Mouse (Mus musculus): ENCODE measurements around the gene Capzb. TPM values are rescaled to one million over a fixed set of nuclear protein-coding genes. Genes with fewer than 3 reads are reported as not detected.

Capzb gene
- polyA plus RNA-seq, 1 experiment from 2014 or later = 324 TPM

GRCm38 (mm10) chr4:139218539-139218938 lies 25.8 kb downstream of the Capzb start:
- Histone ChIP-seq H3K27ac (no peak overlapping the region), H3K36me3 (0 out of 2 replicates have a peak, but pooled peaks cover 3% of the 10 kb centered on the region), H3K9me3 (no peaks in the 10 kb centered on the region), H3K27me3 (no peaks in the 10 kb centered on the region), H3K4me1 (replicated peaks) (peaks cover 19% of the 10 kb centered on the region; the same call in 1 of the 2 replicates), H3K9ac (replicated peaks) (no peak overlapping the region), H3K4me3 (replicated peaks) (no peak overlapping the region), H3K4me2 (replicated peaks) (no peak overlapping the region)
- 65% methylated on average over 3 of the region's 3 CpGs for WGBS
- ATAC-seq = no peak

- no peak overlapping the region for H3K4me2 ChIP-seq (replicated peaks)
- no peaks in the 10 kb centered on the region for H3K9me3 ChIP-seq
- WGBS = 72% methylated on average over 4 of the region's 4 CpGs
- H3K9ac ChIP-seq (replicated peaks) = no peak overlapping the region
- 0 out of 2 replicates have a peak, but pooled peaks cover 14% of the 10 kb centered on the region for H3K4me1 ChIP-seq (replicated peaks)
- ATAC-seq = no peak
- H3K36me3 ChIP-seq = no peaks in the 10 kb centered on the region
- H3K4me3 ChIP-seq (replicated peaks) = no peak overlapping the region
- no peak overlapping the region for H3K27ac ChIP-seq
- H3K27me3 ChIP-seq = no peaks in the 10 kb centered on the region
Measured at GRCm38 (mm10) chr4:139219656-139220055, 27.0 kb downstream of the Capzb start.

DNA sequence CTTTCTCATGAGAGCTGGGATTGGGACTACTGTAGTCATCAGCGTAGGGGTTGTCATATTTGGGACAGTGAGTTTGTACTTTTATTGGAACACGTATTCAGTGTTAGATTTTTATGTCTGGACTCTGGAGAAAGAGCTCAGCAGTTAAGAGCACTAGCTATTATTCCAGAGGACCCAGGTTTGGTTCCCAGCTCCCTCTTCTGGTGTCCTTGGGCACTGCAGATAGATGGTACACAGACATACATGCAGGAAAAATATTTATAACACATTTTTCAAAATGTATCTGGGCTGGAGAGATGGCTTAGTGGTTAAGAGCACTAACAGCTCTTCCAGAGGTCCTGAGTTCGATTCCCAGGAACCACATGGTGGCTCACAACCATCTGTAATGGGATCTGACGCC lies 28.3 kb downstream of the Capzb start:
- Histone ChIP-seq H3K27me3 (no peaks in the 10 kb centered on the region), H3K9ac (replicated peaks) (no peak overlapping the region), H3K4me2 (replicated peaks) (no peak overlapping the region), H3K27ac (no peak overlapping the region), H3K9me3 (no peaks in the 10 kb centered on the region), H3K4me3 (replicated peaks) (no peak overlapping the region), H3K36me3 (0 out of 2 replicates have a peak, but pooled peaks cover 3% of the 10 kb centered on the region), H3K4me1 (replicated peaks) (0 out of 2 replicates have a peak, but pooled peaks cover 10% of the 10 kb centered on the region)
- 97% methylated on average over 4 of the region's 4 CpGs for WGBS
- no peak for ATAC-seq

- H3K4me3 ChIP-seq (replicated peaks) = no peak overlapping the region
Measured at GRCm38 (mm10) chr4:139221837-139222236, 29.1 kb downstream of the Capzb start.

GRCm38 (mm10) chr4:139225115-139225514 lies 32.4 kb downstream of the Capzb start:
- ATAC-seq = no peak
- WGBS = 71% methylated on average over 5 of the region's 5 CpGs
- H3K4me3 ChIP-seq (replicated peaks) = no peak overlapping the region
- H3K9me3 ChIP-seq = no peaks in the 10 kb centered on the region
- H3K27ac ChIP-seq = no peak overlapping the region
- 0 out of 2 replicates have a peak, but pooled peaks cover 5% of the 10 kb centered on the region for H3K36me3 ChIP-seq
- H3K4me1 ChIP-seq (replicated peaks) = peaks cover 8% of the 10 kb centered on the region
- H3K4me2 ChIP-seq (replicated peaks) = no peak overlapping the region
- no peaks in the 10 kb centered on the region for H3K27me3 ChIP-seq
- H3K9ac ChIP-seq (replicated peaks) = no peak overlapping the region

More at GRCm38 (mm10) chr4:139221837-139222236, 29.1 kb downstream of the Capzb start:
- H3K27me3 ChIP-seq = no peaks in the 10 kb centered on the region
- H3K9me3 ChIP-seq = no peaks in the 10 kb centered on the region
- no peak for ATAC-seq
- H3K9ac ChIP-seq (replicated peaks) = no peak overlapping the region
- no peak overlapping the region for H3K27ac ChIP-seq
- no peak overlapping the region for H3K4me2 ChIP-seq (replicated peaks)
- 93% methylated on average over 4 of the region's 4 CpGs for WGBS
- H3K4me1 ChIP-seq (replicated peaks) = 0 out of 2 replicates have a peak, but pooled peaks cover 5% of the 10 kb centered on the region
- H3K36me3 ChIP-seq = 0 out of 2 replicates have a peak, but pooled peaks cover 5% of the 10 kb centered on the region

DNA sequence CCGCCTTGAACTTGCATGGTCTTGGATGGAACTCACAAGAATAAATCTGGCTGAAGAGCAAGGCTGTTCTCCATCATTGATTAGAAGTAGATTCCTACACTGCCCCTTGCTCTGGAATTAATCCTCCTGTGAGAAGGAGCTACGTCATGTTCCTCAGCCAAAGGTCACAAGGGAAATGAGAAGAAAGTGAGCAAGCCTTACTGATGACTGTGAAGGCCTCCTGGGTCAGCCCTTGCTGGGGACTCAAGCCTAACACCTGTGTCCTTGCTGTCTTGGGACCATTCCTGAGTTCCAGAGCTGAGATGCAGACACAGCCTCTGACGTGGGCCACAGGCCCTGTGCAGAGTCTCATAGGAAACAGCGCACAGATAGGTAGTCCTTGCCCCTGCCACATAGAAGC lies 33.2 kb downstream of the Capzb start:
- Histone ChIP-seq H3K27ac (no peak overlapping the region), H3K9ac (replicated peaks) (no peak overlapping the region), H3K9me3 (no peaks in the 10 kb centered on the region), H3K4me3 (replicated peaks) (no peak overlapping the region), H3K27me3 (no peaks in the 10 kb centered on the region), H3K4me1 (replicated peaks) (peaks cover 16% of the 10 kb centered on the region), H3K36me3 (0 out of 2 replicates have a peak, but pooled peaks cover 5% of the 10 kb centered on the region), H3K4me2 (replicated peaks) (no peak overlapping the region)
- 91% methylated on average over 4 of the region's 4 CpGs for WGBS
- no peak for ATAC-seq

DNA sequence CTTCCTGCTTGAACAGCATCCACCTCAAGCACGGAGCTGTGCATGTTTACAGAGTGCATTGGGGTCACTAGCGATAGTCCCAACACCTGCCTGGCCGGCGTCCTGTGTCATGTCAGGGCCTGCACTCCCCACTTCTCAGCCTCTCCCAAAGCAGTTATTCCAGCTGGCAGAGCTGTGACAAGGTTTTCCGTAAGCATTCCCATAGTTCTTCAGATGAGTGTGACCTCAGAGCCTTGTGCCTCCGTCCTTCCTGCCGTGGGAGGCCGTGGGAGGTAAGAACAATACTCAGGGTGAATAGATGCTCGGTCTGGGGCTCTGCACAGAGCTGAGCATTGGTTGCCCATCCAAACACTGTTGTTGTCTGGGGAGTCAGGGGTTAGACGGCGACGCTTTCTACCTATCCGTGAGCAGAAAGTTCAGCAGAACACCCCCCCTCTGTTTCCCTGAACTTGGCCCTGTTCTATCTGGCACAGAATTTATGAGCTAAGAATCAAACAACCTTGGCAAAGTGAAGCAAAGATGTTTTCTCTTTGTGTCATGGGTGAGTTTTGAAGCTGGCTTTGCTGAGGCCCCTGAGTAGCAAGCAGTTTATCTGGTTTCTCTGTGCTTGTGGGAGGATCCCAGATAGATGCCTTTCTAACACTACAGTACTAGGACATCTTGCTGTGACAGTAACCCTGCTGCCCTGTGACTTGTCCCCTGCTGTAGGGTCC lies 34.0 kb downstream of the Capzb start:
- no peaks in the 10 kb centered on the region for H3K27me3 ChIP-seq
- no peaks in the 10 kb centered on the region for H3K9me3 ChIP-seq
- H3K4me3 ChIP-seq (replicated peaks) = no peak overlapping the region
- peaks cover 21% of the 10 kb centered on the region for H3K4me1 ChIP-seq (replicated peaks)
- no peak overlapping the region for H3K27ac ChIP-seq
- H3K9ac ChIP-seq (replicated peaks) = no peak overlapping the region
- 83% methylated on average over 13 of the region's 13 CpGs for WGBS
- H3K4me2 ChIP-seq (replicated peaks) = no peak overlapping the region
- ATAC-seq = no peak
- H3K36me3 ChIP-seq = 0 out of 2 replicates have a peak, but pooled peaks cover 5% of the 10 kb centered on the region

- Histone ChIP-seq H3K9me3 (no peaks in the 10 kb centered on the region), H3K4me2 (replicated peaks) (no peak overlapping the region), H3K9ac (replicated peaks) (no peak overlapping the region), H3K36me3 (0 out of 2 replicates have a peak, but pooled peaks cover 5% of the 10 kb centered on the region), H3K27me3 (no peaks in the 10 kb centered on the region), H3K4me3 (replicated peaks) (no peak overlapping the region), H3K27ac (no peak overlapping the region), H3K4me1 (replicated peaks) (peaks cover 33% of the 10 kb centered on the region)
- no peak for ATAC-seq
- 87% methylated on average over 7 of the region's 7 CpGs for WGBS
Measured at GRCm38 (mm10) chr4:139227923-139228322, 35.2 kb downstream of the Capzb start.

- 95% methylated on average over 5 of the region's 5 CpGs for WGBS
Measured at GRCm38 (mm10) chr4:139229271-139229670, 36.6 kb downstream of the Capzb start.

GRCm38 (mm10) chr4:139230376-139231120 lies 37.8 kb downstream of the Capzb start:
- 72% methylated on average over 11 of the region's 11 CpGs for WGBS
- no peak overlapping the region for H3K27ac ChIP-seq

More at GRCm38 (mm10) chr4:139229271-139229670, 36.6 kb downstream of the Capzb start:
- ATAC-seq = no peak
- no peaks in the 10 kb centered on the region for H3K27me3 ChIP-seq
- peaks cover 42% of the 10 kb centered on the region for H3K4me1 ChIP-seq (replicated peaks)
- no peak overlapping the region for H3K9ac ChIP-seq (replicated peaks)
- H3K4me3 ChIP-seq (replicated peaks) = no peak overlapping the region
- no peak overlapping the region for H3K4me2 ChIP-seq (replicated peaks)
- no peaks in the 10 kb centered on the region for H3K9me3 ChIP-seq
- H3K36me3 ChIP-seq = 0 out of 2 replicates have a peak, but pooled peaks cover 5% of the 10 kb centered on the region
- H3K27ac ChIP-seq = no peak overlapping the region

GRCm38 (mm10) chr4:139231163-139231562 lies 38.5 kb downstream of the Capzb start:
- Histone ChIP-seq H3K4me3 (replicated peaks) (no peak overlapping the region), H3K9me3 (no peaks in the 10 kb centered on the region), H3K4me1 (replicated peaks) (peaks cover 43% of the 10 kb centered on the region), H3K27ac (no peak overlapping the region), H3K9ac (replicated peaks) (no peak overlapping the region), H3K27me3 (no peaks in the 10 kb centered on the region), H3K4me2 (replicated peaks) (no peak overlapping the region), H3K36me3 (no peaks in the 10 kb centered on the region)
- ATAC-seq = no peak
- 93% methylated on average over 8 of the region's 8 CpGs for WGBS

More at GRCm38 (mm10) chr4:139230376-139231120, 37.8 kb downstream of the Capzb start:
- H3K9ac ChIP-seq (replicated peaks) = no peak overlapping the region
- H3K9me3 ChIP-seq = no peaks in the 10 kb centered on the region
- ATAC-seq = 0 out of 2 replicates have a peak, but pooled peaks have one; percentile 24
- no peak overlapping the region for H3K4me2 ChIP-seq (replicated peaks)
- H3K4me1 ChIP-seq (replicated peaks) = peaks cover 43% of the 10 kb centered on the region
- H3K36me3 ChIP-seq = 0 out of 2 replicates have a peak, but pooled peaks cover 5% of the 10 kb centered on the region
- H3K4me3 ChIP-seq (replicated peaks) = no peak overlapping the region
- H3K27me3 ChIP-seq = no peaks in the 10 kb centered on the region

Measured in midbrain, embryonic 13.5 days (tissue).